Mouse (Mus musculus) liver, embryonic 14.5 days (tissue): ENCODE data around the gene Arnt.

Experiments
- CTCF ChIP-seq: IDR thresholded peaks from 2 replicates; pipeline ENCODE4 v1.5.1; 2016; ENCODE audit warnings: antibody characterized with exemption, low read depth, control low read depth
- EP300 ChIP-seq: IDR thresholded peaks from 2 replicates; pipeline ENCODE4 v1.6.1; 2016; ENCODE audit warnings: antibody characterized with exemption, low read depth

GRCm38 (mm10) chr3:95385401-95386075 lies 48.6 kb upstream of the Arnt start:
- TF ChIP-seq CTCF = no peak
- TF ChIP-seq EP300 = no peak
